Comparison of ENCODE assay signal across 11 mouse cellular contexts in the genomic region with DNA sequence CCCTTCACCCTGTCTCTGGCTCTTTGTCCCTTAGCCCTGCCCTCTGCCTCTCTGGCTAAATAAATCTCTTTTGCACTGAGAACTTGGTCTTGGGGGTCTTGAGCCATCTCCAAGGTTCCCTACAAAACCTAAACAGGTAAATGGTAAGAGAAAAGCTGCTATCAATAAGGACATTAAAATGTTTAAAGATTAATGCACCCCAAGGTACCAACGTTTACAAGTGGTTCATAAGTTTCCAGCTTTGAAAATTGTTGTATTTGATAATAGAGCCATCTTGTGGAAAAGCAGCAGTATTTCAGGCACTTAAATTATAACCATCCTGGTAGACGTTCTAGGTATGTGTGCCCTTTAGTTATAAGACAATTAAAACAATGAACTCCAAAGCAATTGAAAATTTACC. TPM values are rescaled to one million over a fixed set of nuclear protein-coding genes. Genes with fewer than 3 reads are reported as not detected.
A peak's percentile ranks its signal among the peaks of the same experiment; 100 is the strongest.
DNase-seq lines count a peak whose midpoint lies in the region; ATAC-seq and TF ChIP-seq lines count a peak whose summit lies in the region.
"Had no signal": no experiment of that assay in that cellular context is flagged by ENCODE, and none has a peak within 500 bp of the region (broad histone marks: within the 10 kb centered on the region; RNA-seq: fewer than 3 reads in every experiment).

No protein-coding gene starts in this region.

- in situ Hi-C loops in ES-E14 (cut with MboI; ENCODE audit: low sequenced_read_pairs in 2 of 2, unreplicated experiment in 2 of 2) = loop anchor here (10.0 to 25.0 kb wide), 2 partner anchors 283 to 285 kb away; no protein-coding TSS in a partner anchor

- peak; percentile 42; the same call in 1 of the 2 replicates for TF ChIP-seq CTCF in cerebellum, adult 2 months (IDR thresholded peaks at IDR 0.05; ENCODE audit: borderline replicate concordance, insufficient read depth, low read depth, low read length)
- peak; percentile 92 for TF ChIP-seq CTCF in layer of hippocampus, adult 2 months (conservative IDR thresholded peaks at IDR 0.05)

- no peak overlapping the region for H3K4me3 ChIP-seq in cerebellum, adult 2 months (replicated peaks; ENCODE audit: insufficient read depth, low read depth, low read length)
- H3K4me3 ChIP-seq in layer of hippocampus, adult 2 months = no peak overlapping the region
- no peak overlapping the region for H3K4me3 ChIP-seq in ES-E14 (ENCODE audit: insufficient read depth in 1 of 2, low read depth in 1 of 2, low read length in 2 of 2, poor library complexity in 1 of 2, severe bottlenecking in 1 of 2)
- H3K4me3 ChIP-seq: heart, embryonic 12.5 days had no signal

- WGBS in cerebellum, adult 2 months = 0% methylated on average over 2 of the region's 2 CpGs

- no peaks in the 10 kb centered on the region for H3K4me1 ChIP-seq in cerebellum, adult 2 months (ENCODE audit: control insufficient read depth, insufficient read depth, low read length)
- no peaks in the 10 kb centered on the region for H3K4me1 ChIP-seq in ES-E14 (ENCODE audit: control insufficient read depth in 2 of 2, insufficient read depth in 2 of 2, low read length in 2 of 2, poor library complexity in 1 of 2)

- no peak overlapping the region for H3K9ac ChIP-seq in ES-E14 (ENCODE audit: insufficient read depth, low read depth, low read length, poor library complexity, severe bottlenecking)
- H3K9ac ChIP-seq: heart, embryonic 12.5 days had no signal

- no peak for TF ChIP-seq POLR2A in cerebellum, adult 2 months (IDR thresholded peaks at IDR 0.05; ENCODE audit: borderline replicate concordance, insufficient read depth, low read length)

- no peaks in the 10 kb centered on the region for H3K9me3 ChIP-seq in ES-E14 (ENCODE audit: control insufficient read depth, insufficient read depth, low read depth, low read length)

- H3K36me3 ChIP-seq in ES-E14 (ENCODE audit: control insufficient read depth, insufficient read depth, low read length, poor library complexity, severe bottlenecking) = no peaks in the 10 kb centered on the region
- H3K36me3 ChIP-seq: heart, embryonic 12.5 days had no signal

- ATAC-seq in granulocyte monocyte progenitor cell, adult 5-6 weeks (replicated peaks; ENCODE audit: poor library complexity, severe bottlenecking) = peak; percentile 46; the same call in 1 of the 2 replicates

- no peak for DNase-seq in cerebellum, adult 2 months
- DNase-seq in cerebellum, adult 9-10 months = no peak
- no peak for DNase-seq in layer of hippocampus, adult 2 months (ENCODE audit: low spot score in 2 of 2)
- DNase-seq in layer of hippocampus, adult 8-10 months (ENCODE audit: low spot score in 2 of 2) = no peak
- DNase-seq in ES-E14 (ENCODE audit: low read depth, low spot score) = no peak
- no peak for DNase-seq in cerebellum, adult 11 months
- no peak for DNase-seq in thymus, postnatal 10 days (ENCODE audit: low spot score in 2 of 2)
- DNase-seq: layer of hippocampus, adult 9-11 months; thymus, adult 2 months had no signal

- H3K27ac ChIP-seq in cerebellum, adult 2 months (ENCODE audit: insufficient read depth, low read length) = no peak overlapping the region
- H3K27ac ChIP-seq in layer of hippocampus, adult 2 months = no peak overlapping the region
- no peak overlapping the region for H3K27ac ChIP-seq in ES-E14 (ENCODE audit: insufficient read depth, low read depth, low read length, poor library complexity, severe bottlenecking)

- no peaks in the 10 kb centered on the region; the same call in 1 of the 2 replicates for H3K27me3 ChIP-seq in cerebellum, adult 2 months (ENCODE audit: control insufficient read depth, insufficient read depth, low read length)
- H3K27me3 ChIP-seq: heart, embryonic 12.5 days had no signal

TF ChIP-seq in ES-E14, 5 proteins besides CTCF, POLR2A, EP300 and RAD21:
- TF ChIP-seq ZNF384 (IDR thresholded peaks at IDR 0.05; ENCODE audit: low read depth, low read length) (no peak), ZC3H11A (IDR thresholded peaks at IDR 0.05; ENCODE audit: borderline replicate concordance, low read depth, low read length) (peak; percentile 53; the same call in 1 of the 2 replicates), MAFK (IDR thresholded peaks at IDR 0.05; ENCODE audit: insufficient read depth, low read depth, low read length) (no peak), HCFC1 (IDR thresholded peaks at IDR 0.05; ENCODE audit: borderline replicate concordance, insufficient read depth, low read length) (no peak), CHD2 (IDR thresholded peaks at IDR 0.05; ENCODE audit: low read depth, low read length) (no peak)

RNA-seq across cellular contexts. Expression of a gene that starts 23.4 kb away (rescaled TPM):
- polyA plus RNA-seq in cerebellum, adult 2 months (2012; rRNA removed) = 9.7 and 10.0 TPM in 2 replicates
- total RNA-seq in layer of hippocampus, adult 2 months (2021) = 10 to 100 TPM; 13.5 TPM
- 10 to 100 TPM; 11.8 to 13.3 (median 12.9) TPM for total RNA-seq in layer of hippocampus, adult 8-10 months (2022)
- 2.7 and 4.2 TPM in 2 replicates for total RNA-seq in ES-E14 (2012; rRNA removed)
- total RNA-seq in granulocyte monocyte progenitor cell, adult 5-6 weeks (2014; fragmentation: Nextera tagmentation) = not detected in 2 replicates
- 0.21 TPM in 1 of 2 replicates, not detected in the other for total RNA-seq in granulocyte monocyte progenitor cell, adult 5-6 weeks (2017)

RNA-seq across cellular contexts. Expression of a gene that starts 37.7 kb away (rescaled TPM):
- polyA plus RNA-seq in cerebellum, adult 2 months (2012; rRNA removed) = 5.9 and 6.7 TPM in 2 replicates
- total RNA-seq in layer of hippocampus, adult 2 months (2021) = 1 to 10 TPM; 3.0 to 3.5 TPM
- 1 to 10 TPM; 1.6 to 3.7 (median 2.9) TPM for total RNA-seq in layer of hippocampus, adult 8-10 months (2022)
- 1.8 and 3.0 TPM in 2 replicates for total RNA-seq in ES-E14 (2012; rRNA removed)
- total RNA-seq in granulocyte monocyte progenitor cell, adult 5-6 weeks (2014; fragmentation: Nextera tagmentation) = 0.90 and 1.8 TPM in 2 replicates
- total RNA-seq in granulocyte monocyte progenitor cell, adult 5-6 weeks (2017) = 0.67 and 0.73 TPM in 2 replicates

RNA-seq across cellular contexts. Expression of a gene that starts 37.9 kb away (rescaled TPM):
- 93.2 and 98.3 TPM in 2 replicates for polyA plus RNA-seq in cerebellum, adult 2 months (2012; rRNA removed)
- total RNA-seq in layer of hippocampus, adult 2 months (2021) = 10 to 100 TPM; 47.8 to 52.6 TPM
- 10 to 100 TPM; 54.7 to 61.8 (median 57.0) TPM for total RNA-seq in layer of hippocampus, adult 8-10 months (2022)
- 33.2 and 48.3 TPM in 2 replicates for total RNA-seq in ES-E14 (2012; rRNA removed)
- total RNA-seq in granulocyte monocyte progenitor cell, adult 5-6 weeks (2014; fragmentation: Nextera tagmentation) = 20.8 and 30.2 TPM in 2 replicates
- 23.1 TPM in 2 replicates for total RNA-seq in granulocyte monocyte progenitor cell, adult 5-6 weeks (2017)
